Mouse (Mus musculus): ENCODE data around the gene 2610008E11Rik. TPM values are rescaled to one million over a fixed set of nuclear protein-coding genes. Genes with fewer than 3 reads are reported as not detected.
"Not testable (repeated sequence)": the region's sequence is repeated elsewhere in the genome, so short reads cannot be mapped to it uniquely, and the experiment has no call there.

2610008E11Rik gene
- 29.6 and 31.0 TPM in 2 replicates for polyA plus RNA-seq (2016; fragmentation: Nextera tagmentation; extraction: Ambion mirVana)

GRCm38 (mm10) chr10:79097161-79097754, at the start of gene 2610008E11Rik:
Gene 2610008E11Rik, minus strand, starts transcription at chr10:79097600.
- WGBS, result under 1% methylated on average over 36 of the region's 36 CpGs
- Histone ChIP-seq H3K9me3 (no peaks in the 10 kb centered on the region), H3K27me3 (replicated peaks; ENCODE audit: low read depth, poor library complexity, severe bottlenecking) (no peaks in the 10 kb centered on the region), H3K27ac (replicated peaks) (peak within 1 kb of the TSS; percentile 100), H3K4me3 (peak within 1 kb of the TSS; percentile 88), H3K4me1 (peaks cover 17% of the 10 kb centered on the region), H3K36me3 (replicated peaks) (peaks cover 26% of the 10 kb centered on the region)
- peak; percentile 93 for DNase-seq (ENCODE audit: low spot score)

DNA sequence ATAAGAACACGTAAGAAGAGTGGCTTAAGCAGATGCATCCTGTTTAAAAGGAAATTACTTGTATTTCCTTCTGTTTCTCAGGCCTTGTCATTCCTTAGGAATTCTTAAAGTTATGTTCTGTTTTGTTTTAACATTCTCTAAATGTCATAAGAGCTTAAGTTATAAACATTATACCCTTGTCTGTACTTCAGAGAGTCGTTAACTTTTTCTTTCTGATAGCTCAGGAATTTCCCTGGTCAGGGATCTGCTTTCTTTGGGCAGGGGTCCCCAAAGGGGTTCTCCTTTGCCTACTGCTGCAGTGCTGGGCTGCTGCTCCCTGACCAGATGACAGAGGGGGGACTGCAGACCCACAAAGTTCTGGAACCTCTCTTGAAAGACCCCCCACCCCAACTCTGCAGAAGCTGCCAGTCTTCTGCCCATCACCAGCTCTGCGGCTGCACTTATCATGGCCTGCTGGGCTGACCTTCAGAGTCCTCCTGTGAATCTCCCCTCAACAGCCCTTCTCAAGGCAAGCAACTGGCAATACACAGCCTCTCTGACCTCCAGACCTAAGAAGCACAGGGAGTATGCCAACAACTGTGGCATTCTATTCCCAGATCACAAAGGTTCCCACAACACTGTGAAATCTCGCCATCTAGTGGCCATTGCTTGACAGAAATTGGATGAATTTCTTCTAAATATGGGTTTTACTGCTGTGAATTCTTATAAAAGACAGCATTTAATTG, 18.9 kb upstream of the 2610008E11Rik start:
- Histone ChIP-seq H3K27ac (replicated peaks) (peak overlapping the region; percentile 44; the same call in 1 of the 2 replicates), H3K27me3 (replicated peaks; ENCODE audit: low read depth, poor library complexity, severe bottlenecking) (no peaks in the 10 kb centered on the region), H3K36me3 (replicated peaks) (no peaks in the 10 kb centered on the region), H3K4me1 (peaks cover 4% of the 10 kb centered on the region), H3K4me3 (no peak overlapping the region), H3K9me3 (no peaks in the 10 kb centered on the region)
- 45% methylated on average over 4 of the region's 4 CpGs for WGBS
- DNase-seq (ENCODE audit: low spot score), result peak; percentile 52

DNA sequence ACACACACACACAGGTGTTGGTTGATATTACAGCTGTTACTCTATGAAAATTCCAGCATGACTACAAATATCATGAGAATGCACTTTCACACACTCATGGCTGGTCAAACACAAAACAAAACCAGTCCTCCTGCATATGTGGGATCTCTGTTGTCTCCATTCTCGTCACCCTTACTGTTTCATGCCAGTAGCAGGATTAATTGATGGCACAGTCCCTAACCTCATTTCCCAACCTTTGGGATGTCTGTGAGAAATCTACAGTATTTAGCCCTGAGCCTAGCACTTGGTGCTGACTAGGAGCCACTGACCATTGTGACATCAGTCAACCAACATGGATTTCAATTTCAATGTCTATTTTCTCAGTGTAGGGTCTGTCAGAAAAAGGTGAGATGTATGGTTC, 17.7 kb upstream of the 2610008E11Rik start:
- no peak overlapping the region for H3K27ac ChIP-seq (replicated peaks)
- no peak for DNase-seq (ENCODE audit: low spot score)

DNA sequence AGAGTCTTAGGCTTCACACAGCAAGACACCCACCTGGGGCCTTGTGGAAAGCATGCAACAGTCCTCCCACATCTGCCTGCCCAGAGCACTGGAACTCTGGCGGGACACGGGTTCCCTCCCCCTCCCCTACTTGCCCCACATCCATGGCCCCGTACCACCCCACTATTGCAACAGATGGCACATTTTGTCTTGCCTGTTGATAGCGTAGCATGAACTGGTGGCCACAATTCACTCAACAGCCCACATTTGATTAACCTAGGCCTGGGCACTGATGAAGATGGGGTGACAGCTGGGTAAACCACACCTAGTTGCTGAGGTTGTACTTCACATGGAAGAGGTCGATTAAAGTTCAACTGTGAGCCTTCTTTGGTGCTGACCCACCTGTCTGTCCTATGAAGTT, 13.1 kb upstream of the 2610008E11Rik start:
- H3K4me3 ChIP-seq, result no peak overlapping the region
- DNase-seq (ENCODE audit: low spot score), result no peak
- H3K27ac ChIP-seq (replicated peaks), result no peak overlapping the region
- no peaks in the 10 kb centered on the region for H3K9me3 ChIP-seq
- H3K27me3 ChIP-seq (replicated peaks; ENCODE audit: low read depth, poor library complexity, severe bottlenecking), result no peaks in the 10 kb centered on the region
- peaks cover 14% of the 10 kb centered on the region for H3K4me1 ChIP-seq
- WGBS, result 93% methylated on average over 5 of the region's 5 CpGs
- H3K36me3 ChIP-seq (replicated peaks), result no peaks in the 10 kb centered on the region

More for the DNA sequence above, 17.7 kb upstream of the 2610008E11Rik start:
- WGBS, result 80% methylated on average over 1 of the region's 1 CpGs
- H3K9me3 ChIP-seq, result no peaks in the 10 kb centered on the region
- H3K27me3 ChIP-seq (replicated peaks; ENCODE audit: low read depth, poor library complexity, severe bottlenecking), result no peaks in the 10 kb centered on the region
- H3K4me1 ChIP-seq, result peaks cover 4% of the 10 kb centered on the region
- H3K4me3 ChIP-seq, result no peak overlapping the region
- H3K36me3 ChIP-seq (replicated peaks), result no peaks in the 10 kb centered on the region

DNA sequence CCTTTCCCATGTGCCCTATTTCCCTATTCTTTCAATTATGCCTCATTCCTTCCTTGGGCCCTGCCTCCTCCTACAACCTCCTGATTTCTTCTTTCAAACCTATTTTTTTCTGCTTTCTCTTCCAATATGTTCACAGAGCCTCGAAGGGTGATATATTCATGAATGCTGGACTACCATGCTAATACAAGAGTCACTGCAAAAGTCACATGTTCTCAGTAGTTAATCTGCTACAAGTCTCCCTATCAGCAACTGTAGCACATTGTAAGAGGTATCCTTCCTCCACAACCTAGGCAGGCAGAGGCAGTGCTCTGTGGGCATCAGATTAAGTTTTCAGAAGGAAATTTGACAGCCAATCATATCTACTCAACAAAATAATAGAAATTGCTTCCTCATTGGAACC, 11.8 kb upstream of the 2610008E11Rik start:
- H3K36me3 ChIP-seq (replicated peaks), result no peaks in the 10 kb centered on the region
- no peak overlapping the region for H3K27ac ChIP-seq (replicated peaks)
- peaks cover 14% of the 10 kb centered on the region for H3K4me1 ChIP-seq
- H3K9me3 ChIP-seq, result no peaks in the 10 kb centered on the region
- 76% methylated on average over 1 of the region's 1 CpGs for WGBS
- no peaks in the 10 kb centered on the region for H3K27me3 ChIP-seq (replicated peaks; ENCODE audit: low read depth, poor library complexity, severe bottlenecking)
- no peak for DNase-seq (ENCODE audit: low spot score)
- H3K4me3 ChIP-seq, result no peak overlapping the region

- Histone ChIP-seq H3K4me3 (no peak overlapping the region), H3K27me3 (replicated peaks; ENCODE audit: low read depth, poor library complexity, severe bottlenecking) (no peaks in the 10 kb centered on the region), H3K4me1 (peaks cover 14% of the 10 kb centered on the region), H3K36me3 (replicated peaks) (no peaks in the 10 kb centered on the region), H3K9me3 (no peaks in the 10 kb centered on the region), H3K27ac (replicated peaks) (no peak overlapping the region)
- no peak for DNase-seq (ENCODE audit: low spot score)
- 74% methylated on average over 2 of the region's 2 CpGs for WGBS
Measured at GRCm38 (mm10) chr10:79107531-79107930, 10.1 kb upstream of the 2610008E11Rik start.

DNA sequence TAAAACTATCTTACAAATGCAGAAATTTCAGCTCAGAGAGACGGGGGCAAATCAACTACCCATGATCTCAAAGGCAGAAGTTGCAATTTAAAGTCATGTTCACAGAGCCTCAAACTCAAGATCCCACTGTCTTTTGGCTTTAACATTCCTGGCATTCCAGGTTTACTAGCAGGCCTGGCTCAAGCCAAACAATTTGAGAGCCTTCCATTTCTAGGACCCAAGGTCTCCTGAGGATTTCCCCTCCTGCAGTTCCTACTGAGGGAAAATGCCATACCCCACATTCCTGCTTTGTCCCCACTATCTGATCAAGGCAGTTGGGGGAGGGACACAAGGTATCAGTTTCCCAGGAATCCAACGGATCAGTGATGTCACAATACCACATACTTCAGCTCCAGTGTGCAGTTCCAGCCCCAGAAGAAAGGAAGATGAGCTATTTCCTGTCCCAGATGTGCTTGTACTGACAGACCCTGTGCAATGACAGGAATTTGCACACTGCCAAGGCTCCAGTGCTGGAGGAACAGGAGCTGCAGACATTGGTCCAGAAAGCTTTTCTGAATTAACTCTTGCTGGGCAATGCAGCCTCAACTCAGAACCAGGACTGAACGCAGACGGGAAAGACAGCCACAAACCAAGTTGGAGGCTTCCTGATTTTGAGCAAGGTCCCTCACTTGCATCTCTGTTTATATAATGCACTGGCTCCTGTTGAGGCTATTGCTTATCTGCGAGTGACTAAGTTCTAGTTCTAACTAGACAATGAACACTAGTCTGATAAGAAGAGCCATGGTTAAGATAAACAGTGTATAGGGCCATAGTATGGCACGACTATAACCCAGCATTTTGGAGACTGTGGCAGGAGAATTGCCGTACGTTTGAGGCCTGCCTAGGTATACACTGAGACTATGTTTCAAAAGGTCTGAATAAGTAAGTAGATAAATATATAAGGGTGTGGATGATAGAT, 9.2 kb upstream of the 2610008E11Rik start:
- peak; percentile 34 for DNase-seq (ENCODE audit: low spot score)
- 57% methylated on average over 8 of the region's 8 CpGs for WGBS
- H3K27ac ChIP-seq (replicated peaks), result peak overlapping the region; percentile 59; the same call in 1 of the 2 replicates

GRCm38 (mm10) chr10:79096706-79097105, 694 bp downstream of the 2610008E11Rik start:
- peaks cover 17% of the 10 kb centered on the region for H3K4me1 ChIP-seq
- H3K36me3 ChIP-seq (replicated peaks), result peaks cover 32% of the 10 kb centered on the region
- WGBS, result 17% methylated on average over 2 of the region's 2 CpGs
- no peaks in the 10 kb centered on the region for H3K9me3 ChIP-seq
- peak overlapping the region; percentile 88 for H3K4me3 ChIP-seq
- DNase-seq (ENCODE audit: low spot score), result no peak
- peak overlapping the region; percentile 100 for H3K27ac ChIP-seq (replicated peaks)
- H3K27me3 ChIP-seq (replicated peaks; ENCODE audit: low read depth, poor library complexity, severe bottlenecking), result no peaks in the 10 kb centered on the region

More for the DNA sequence above, 9.2 kb upstream of the 2610008E11Rik start:
- Histone ChIP-seq H3K27me3 (replicated peaks; ENCODE audit: low read depth, poor library complexity, severe bottlenecking) (no peaks in the 10 kb centered on the region), H3K36me3 (replicated peaks) (no peaks in the 10 kb centered on the region), H3K4me3 (no peak overlapping the region), H3K4me1 (peaks cover 14% of the 10 kb centered on the region), H3K9me3 (no peaks in the 10 kb centered on the region)

- Histone ChIP-seq H3K9me3 (0 out of 2 replicates have a peak, but pooled peaks cover 2% of the 10 kb centered on the region), H3K27me3 (replicated peaks; ENCODE audit: low read depth, poor library complexity, severe bottlenecking) (no peaks in the 10 kb centered on the region), H3K4me3 (no peak overlapping the region), H3K4me1 (peaks cover 17% of the 10 kb centered on the region), H3K36me3 (replicated peaks) (peaks cover 81% of the 10 kb centered on the region), H3K27ac (replicated peaks) (no peak overlapping the region)
- no peak for DNase-seq (ENCODE audit: low spot score)
Measured at GRCm38 (mm10) chr10:79091731-79092130, 5.7 kb downstream of the 2610008E11Rik start.

- H3K27me3 ChIP-seq (replicated peaks; ENCODE audit: low read depth, poor library complexity, severe bottlenecking), result no peaks in the 10 kb centered on the region
- no peak for DNase-seq (ENCODE audit: low spot score)
- 0 out of 2 replicates have a peak, but pooled peaks cover 2% of the 10 kb centered on the region for H3K9me3 ChIP-seq
- no peak overlapping the region for H3K4me3 ChIP-seq
- no peak overlapping the region for H3K27ac ChIP-seq (replicated peaks)
- H3K36me3 ChIP-seq (replicated peaks), result peaks cover 78% of the 10 kb centered on the region
- H3K4me1 ChIP-seq, result no peaks in the 10 kb centered on the region
- 77% methylated on average over 4 of the region's 4 CpGs for WGBS
Measured at GRCm38 (mm10) chr10:79089000-79089399, 8.4 kb downstream of the 2610008E11Rik start.

DNA sequence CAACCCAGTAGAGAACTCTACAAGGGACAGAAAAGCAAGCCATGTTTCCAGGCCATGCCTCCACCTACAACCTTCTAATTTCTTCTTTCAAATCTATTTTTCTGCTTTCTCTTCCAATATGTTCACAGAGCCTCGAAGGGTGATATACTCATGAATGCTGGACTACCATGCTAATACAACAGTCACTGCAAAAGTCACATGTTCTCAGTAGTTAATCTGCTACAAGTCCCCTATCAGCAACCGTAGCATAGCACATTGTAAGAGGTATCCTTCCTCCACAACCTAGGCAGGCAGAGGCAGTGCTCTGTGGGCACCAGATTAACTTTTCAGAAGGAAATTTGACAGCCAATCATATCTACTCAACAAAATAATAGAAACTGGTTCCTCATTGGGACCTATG, 10.8 kb downstream of the 2610008E11Rik start:
- H3K4me1 ChIP-seq, result no peaks in the 10 kb centered on the region
- no peak overlapping the region for H3K4me3 ChIP-seq
- WGBS, result 95% methylated on average over 2 of the region's 2 CpGs
- peaks cover 54% of the 10 kb centered on the region for H3K36me3 ChIP-seq (replicated peaks)
- no peak for DNase-seq (ENCODE audit: low spot score)
- 0 out of 2 replicates have a peak, but pooled peaks cover 2% of the 10 kb centered on the region for H3K9me3 ChIP-seq
- H3K27ac ChIP-seq (replicated peaks), result no peak overlapping the region
- no peaks in the 10 kb centered on the region for H3K27me3 ChIP-seq (replicated peaks; ENCODE audit: low read depth, poor library complexity, severe bottlenecking)

- peaks cover 58% of the 10 kb centered on the region for H3K36me3 ChIP-seq (replicated peaks)
- H3K9me3 ChIP-seq, result peaks cover 31% of the 10 kb centered on the region
- not testable (repeated sequence) for H3K4me3 ChIP-seq; H3K4me1 ChIP-seq; H3K27ac ChIP-seq (replicated peaks); DNase-seq (ENCODE audit: low spot score); H3K27me3 ChIP-seq (replicated peaks; ENCODE audit: low read depth, poor library complexity, severe bottlenecking)
- 87% methylated on average over 3 of the region's 3 CpGs for WGBS
Measured at GRCm38 (mm10) chr10:79057370-79057769, 40.0 kb downstream of the 2610008E11Rik start.

All from embryonic facial prominence, embryonic 10.5 days (tissue).